Mouse (Mus musculus): Measurements from ENCODE around the gene Gm9913. TPM values are rescaled to one million over a fixed set of nuclear protein-coding genes. Genes with fewer than 3 reads are reported as not detected.

Gene Gm9913
- total and polyA plus RNA-seq, 2 experiments from 2014 or later: 0.09 to 0.27 TPM

GRCm38 (mm10) chr2:125511898-125512297 lies 7.0 kb downstream of the Gm9913 start:
- Histone ChIP-seq H3K9ac (replicated peaks; ENCODE audit: low read length, poor library complexity, severe bottlenecking) (no peak overlapping the region), H3K9me3 (ENCODE audit: low read length) (no peaks in the 10 kb centered on the region), H3K4me3 (ENCODE audit: low read depth, low read length) (no peak overlapping the region), H3K27ac (ENCODE audit: low read depth, low read length) (no peak overlapping the region), H3K36me3 (ENCODE audit: insufficient read depth, low read length) (no peaks in the 10 kb centered on the region), H3K27me3 (ENCODE audit: insufficient read depth, low read length) (no peaks in the 10 kb centered on the region), H3K4me1 (ENCODE audit: insufficient read depth, low read length) (no peaks in the 10 kb centered on the region), H3K4me2 (ENCODE audit: low read depth, low read length, poor library complexity, severe bottlenecking) (no peak overlapping the region)
- DNase-seq (ENCODE audit: low spot score) (no peak), ATAC-seq (ENCODE audit: low FRiP score) (no peak)
- WGBS: 83% methylated on average over 4 of the region's 4 CpGs
- TF ChIP-seq CTCF (IDR thresholded peaks at IDR 0.05): no peak

GRCm38 (mm10) chr2:125512544-125512943 lies 7.7 kb downstream of the Gm9913 start:
- no peak for ATAC-seq (ENCODE audit: low FRiP score)
- Histone ChIP-seq H3K36me3 (ENCODE audit: insufficient read depth, low read length) (no peaks in the 10 kb centered on the region), H3K27ac (ENCODE audit: low read depth, low read length) (no peak overlapping the region), H3K4me2 (ENCODE audit: low read depth, low read length, poor library complexity, severe bottlenecking) (no peak overlapping the region), H3K27me3 (ENCODE audit: insufficient read depth, low read length) (no peaks in the 10 kb centered on the region), H3K4me3 (ENCODE audit: low read depth, low read length) (no peak overlapping the region), H3K9me3 (ENCODE audit: low read length) (no peaks in the 10 kb centered on the region), H3K4me1 (ENCODE audit: insufficient read depth, low read length) (no peaks in the 10 kb centered on the region), H3K9ac (replicated peaks; ENCODE audit: low read length, poor library complexity, severe bottlenecking) (no peak overlapping the region)
- no peak for TF ChIP-seq CTCF (IDR thresholded peaks at IDR 0.05)
- WGBS: 90% methylated on average over 4 of the region's 4 CpGs
- no peak for DNase-seq (ENCODE audit: low spot score)

GRCm38 (mm10) chr2:125514391-125514790 lies 9.5 kb downstream of the Gm9913 start:
- no peak for DNase-seq (ENCODE audit: low spot score)
- 67% methylated on average over 3 of the region's 3 CpGs for WGBS
- TF ChIP-seq CTCF (IDR thresholded peaks at IDR 0.05): no peak
- H3K9me3 ChIP-seq (ENCODE audit: low read length): no peaks in the 10 kb centered on the region
- H3K4me3 ChIP-seq (ENCODE audit: low read depth, low read length): no peak overlapping the region
- no peak overlapping the region for H3K4me2 ChIP-seq (ENCODE audit: low read depth, low read length, poor library complexity, severe bottlenecking)
- H3K36me3 ChIP-seq (ENCODE audit: insufficient read depth, low read length): no peaks in the 10 kb centered on the region
- no peaks in the 10 kb centered on the region for H3K4me1 ChIP-seq (ENCODE audit: insufficient read depth, low read length)
- no peak overlapping the region for H3K9ac ChIP-seq (replicated peaks; ENCODE audit: low read length, poor library complexity, severe bottlenecking)
- no peak for ATAC-seq (ENCODE audit: low FRiP score)
- H3K27ac ChIP-seq (ENCODE audit: low read depth, low read length): no peak overlapping the region
- no peaks in the 10 kb centered on the region for H3K27me3 ChIP-seq (ENCODE audit: insufficient read depth, low read length)

- TF ChIP-seq CTCF (IDR thresholded peaks at IDR 0.05): no peak
- 57% methylated on average over 12 of the region's 12 CpGs for WGBS
- Histone ChIP-seq H3K9me3 (ENCODE audit: low read length) (no peaks in the 10 kb centered on the region), H3K9ac (replicated peaks; ENCODE audit: low read length, poor library complexity, severe bottlenecking) (no peak overlapping the region), H3K4me2 (ENCODE audit: low read depth, low read length, poor library complexity, severe bottlenecking) (no peak overlapping the region), H3K27me3 (ENCODE audit: insufficient read depth, low read length) (no peaks in the 10 kb centered on the region), H3K4me3 (ENCODE audit: low read depth, low read length) (no peak overlapping the region), H3K4me1 (ENCODE audit: insufficient read depth, low read length) (no peaks in the 10 kb centered on the region), H3K27ac (ENCODE audit: low read depth, low read length) (peak overlapping the region; percentile 26; the same call in 1 of the 2 replicates), H3K36me3 (ENCODE audit: insufficient read depth, low read length) (no peaks in the 10 kb centered on the region)
- DNase-seq (ENCODE audit: low spot score) (no peak), ATAC-seq (ENCODE audit: low FRiP score) (no peak)
Measured at GRCm38 (mm10) chr2:125515291-125516057, 10.6 kb downstream of the Gm9913 start.

DNA sequence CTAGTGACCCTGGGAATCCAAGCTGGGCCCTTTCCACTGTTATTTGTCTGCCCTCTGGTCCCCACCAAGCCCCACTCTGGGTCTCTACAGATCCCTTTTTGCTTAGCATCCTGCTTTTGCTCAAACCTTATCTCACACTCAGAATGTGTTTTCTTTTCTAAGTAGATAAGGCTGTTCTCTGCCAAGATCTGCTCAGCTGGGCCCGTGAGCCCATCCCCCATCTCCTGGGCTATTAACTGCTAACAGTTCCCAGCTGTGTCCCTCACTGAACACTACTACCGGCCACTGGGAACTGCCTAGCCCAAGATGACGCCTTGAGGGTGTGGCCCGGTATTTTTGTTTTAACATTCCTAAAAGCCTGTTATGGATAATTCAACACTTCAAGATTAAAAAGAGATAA lies 11.7 kb downstream of the Gm9913 start:
- Histone ChIP-seq H3K36me3 (ENCODE audit: insufficient read depth, low read length) (no peaks in the 10 kb centered on the region), H3K4me2 (ENCODE audit: low read depth, low read length, poor library complexity, severe bottlenecking) (no peak overlapping the region), H3K9ac (replicated peaks; ENCODE audit: low read length, poor library complexity, severe bottlenecking) (no peak overlapping the region), H3K27ac (ENCODE audit: low read depth, low read length) (no peak overlapping the region), H3K4me3 (ENCODE audit: low read depth, low read length) (no peak overlapping the region), H3K4me1 (ENCODE audit: insufficient read depth, low read length) (no peaks in the 10 kb centered on the region), H3K9me3 (ENCODE audit: low read length) (no peaks in the 10 kb centered on the region), H3K27me3 (ENCODE audit: insufficient read depth, low read length) (no peaks in the 10 kb centered on the region)
- no peak for ATAC-seq (ENCODE audit: low FRiP score)
- no peak for TF ChIP-seq CTCF (IDR thresholded peaks at IDR 0.05)
- 47% methylated on average over 4 of the region's 4 CpGs for WGBS
- no peak for DNase-seq (ENCODE audit: low spot score)

DNA sequence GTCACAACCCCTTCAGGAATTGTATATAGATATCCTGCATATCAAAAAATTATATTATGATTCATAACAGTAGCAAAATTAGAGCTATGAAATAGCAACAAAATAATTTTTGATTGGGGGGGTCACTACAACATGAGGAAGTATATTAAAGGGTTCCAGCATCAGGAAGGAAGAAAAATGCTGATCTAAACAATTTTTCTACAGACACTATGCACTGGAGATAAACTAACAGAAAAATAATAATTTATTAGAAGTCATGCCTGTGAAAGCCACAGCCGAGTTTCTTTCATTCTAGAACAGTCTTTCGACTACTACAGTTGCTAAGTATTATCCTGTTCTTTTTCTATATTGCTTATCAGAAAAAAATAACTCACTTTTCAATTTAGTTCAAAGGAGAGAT lies 20.6 kb downstream of the Gm9913 start:
- no peak for TF ChIP-seq CTCF (IDR thresholded peaks at IDR 0.05)
- Histone ChIP-seq H3K4me1 (ENCODE audit: insufficient read depth, low read length) (no peaks in the 10 kb centered on the region), H3K36me3 (ENCODE audit: insufficient read depth, low read length) (no peaks in the 10 kb centered on the region), H3K27ac (ENCODE audit: low read depth, low read length) (no peak overlapping the region), H3K27me3 (ENCODE audit: insufficient read depth, low read length) (no peaks in the 10 kb centered on the region), H3K9me3 (ENCODE audit: low read length) (no peaks in the 10 kb centered on the region), H3K4me3 (ENCODE audit: low read depth, low read length) (no peak overlapping the region), H3K4me2 (ENCODE audit: low read depth, low read length, poor library complexity, severe bottlenecking) (no peak overlapping the region), H3K9ac (replicated peaks; ENCODE audit: low read length, poor library complexity, severe bottlenecking) (no peak overlapping the region)
- DNase-seq (ENCODE audit: low spot score) (no peak), ATAC-seq (ENCODE audit: low FRiP score) (no peak)
- 91% methylated on average over 2 of the region's 2 CpGs for WGBS
